Mouse (Mus musculus) liver, embryonic 16.5 days (tissue): Measurements from ENCODE around the gene Snapc4. TPM values are rescaled to one million over a fixed set of nuclear protein-coding genes. Genes with fewer than 3 reads are reported as not detected.

Experiments used
- ATAC-seq: fragments of 200-750 bp; cut with Nextera tagmentation; 2 replicates; pipeline ENCODE4 v1.8.0; 2017; ENCODE audit warnings: low read depth, mild to moderate bottlenecking, moderate number of reproducible peaks, moderate library complexity
- H3K27ac ChIP-seq: fragments of 300-500 bp; sonication (generic); 2 replicates; pipeline ENCODE4 v1.5.1; 2014; ENCODE audit warnings: mild to moderate bottlenecking, low read length
- H3K27me3 ChIP-seq: fragments of 300-500 bp; sonication (generic); 2 replicates; pipeline ENCODE4 v1.6.1; 2014; ENCODE audit warnings: low read depth, low read length, mixed read lengths; ENCODE audit not compliant: control insufficient read depth, insufficient read depth
- H3K36me3 ChIP-seq: fragments of 300-500 bp; sonication (generic); 2 replicates; pipeline ENCODE4 v1.6.1; 2014; ENCODE audit warnings: mild to moderate bottlenecking; ENCODE audit not compliant: control insufficient read depth, insufficient read depth
- H3K4me1 ChIP-seq: fragments of 300-500 bp; sonication (generic); 2 replicates; pipeline ENCODE4 v1.6.1; 2014; ENCODE audit warnings: low read depth, low read length, mixed read lengths; ENCODE audit not compliant: control insufficient read depth
- H3K4me2 ChIP-seq: fragments of 300-500 bp; sonication (generic); 2 replicates; pipeline ENCODE4 v1.6.1; 2014; ENCODE audit warnings: low read depth, low read length, mixed read lengths
- H3K4me3 ChIP-seq: fragments of 300-500 bp; sonication (generic); 2 replicates; pipeline ENCODE4 v1.5.1; 2014; ENCODE audit warnings: low read depth, mild to moderate bottlenecking, low read length
- H3K9ac ChIP-seq: fragments of 300-500 bp; sonication (generic); 2 replicates; pipeline ENCODE4 v1.6.1; 2014; ENCODE audit warnings: low read depth, low read length
- H3K9me3 ChIP-seq: fragments of 300-500 bp; sonication (generic); replicated peaks from 2 replicates; pipeline ENCODE4 v1.6.1; 2016; ENCODE audit warnings: low read length; ENCODE audit not compliant: control insufficient read depth
- WGBS: fragments of 180-500 bp; shearing (Covaris S2); extraction: QIAGEN DNeasy Blood & Tissue Kit; methylation state at CpG from one replicate; pipeline ENCODE4 v1.1.7; 2014; ENCODE audit not compliant: insufficient replicate concordance; 5-methylcytosine and 5-hydroxymethylcytosine counted together
- polyA plus RNA-seq: library from polyadenylated mRNA; unstranded; fragments of >200 nt; fragmentation: Nextera tagmentation; extraction: Ambion mirVana; gene quantifications from 2 replicates; pipeline ENCODE4 v1.2.1, GENCODE M21; 2015

Snapc4 gene
- polyA plus RNA-seq, 1 experiment from 2014 or later = 10.0 TPM

- ATAC-seq = no peak
- Histone ChIP-seq H3K27me3 (no peaks in the 10 kb centered on the region), H3K9me3 (no peaks in the 10 kb centered on the region), H3K4me1 (peaks cover 14% of the 10 kb centered on the region), H3K9ac (no peak overlapping the region), H3K4me2 (peak overlapping the region; percentile 96; the same call in 1 of the 2 replicates), H3K4me3 (no peak overlapping the region), H3K36me3 (0 out of 2 replicates have a peak, but pooled peaks cover 3% of the 10 kb centered on the region), H3K27ac (no peak overlapping the region)
- 74% methylated on average over 11 of the region's 11 CpGs for WGBS
Measured at GRCm38 (mm10) chr2:26353066-26353980, 27.1 kb downstream of the Snapc4 start.

GRCm38 (mm10) chr2:26352291-26352910 lies 28.1 kb downstream of the Snapc4 start:
- ATAC-seq = peak; percentile 23

DNA sequence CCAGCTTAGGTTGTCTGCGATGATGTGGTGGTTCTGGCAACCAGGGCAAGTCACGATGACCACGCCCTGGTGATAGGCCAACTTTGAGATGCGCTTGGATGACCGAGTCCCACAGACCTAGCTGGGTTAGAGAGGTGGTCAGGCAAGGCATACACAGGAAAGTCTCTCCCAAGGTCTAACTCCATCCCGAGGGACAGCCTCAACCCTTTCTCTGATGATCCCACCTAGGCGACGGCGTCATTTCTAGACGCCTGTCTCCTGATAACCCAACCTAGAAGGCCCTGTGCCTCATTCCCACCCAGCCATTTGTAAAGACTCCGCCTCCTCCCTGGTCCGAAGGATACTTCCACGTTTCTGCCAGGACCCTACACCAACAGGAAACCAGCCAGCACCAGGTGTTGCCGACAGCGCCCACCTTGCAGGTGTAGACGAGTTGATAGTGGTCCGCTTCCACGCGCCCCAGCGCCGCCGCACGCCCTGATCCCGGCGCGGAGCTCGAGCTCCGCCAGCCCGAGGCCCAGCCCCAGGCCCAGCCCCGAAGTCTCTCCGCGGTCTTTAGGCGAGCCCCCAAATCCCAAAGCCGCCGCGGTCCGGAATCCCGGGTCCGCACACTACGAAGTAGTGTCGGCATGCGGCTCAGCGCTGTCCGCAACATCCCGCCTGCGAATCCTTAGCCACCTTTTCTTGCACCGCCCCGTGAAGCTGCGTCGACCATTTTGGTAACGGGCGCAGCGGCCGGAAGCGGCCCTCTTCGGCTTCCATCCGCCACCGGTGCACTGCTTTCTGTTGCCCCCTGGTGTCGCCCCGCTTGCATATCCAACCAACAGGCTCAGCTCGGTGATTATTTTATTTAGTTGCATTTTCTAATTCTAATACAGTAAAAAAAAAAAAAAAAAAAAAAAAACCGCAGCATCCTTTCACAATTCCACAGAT lies 28.8 kb downstream of the Snapc4 start, which contains the start of gene Dnlz:
Gene Dnlz, minus strand, starts transcription at position 753 of the 933 bp plus-strand sequence.
- WGBS = under 1% methylated on average over 62 of the region's 62 CpGs

More at GRCm38 (mm10) chr2:26352291-26352910, 28.1 kb downstream of the Snapc4 start:
- WGBS = 5% methylated on average over 36 of the region's 36 CpGs
- H3K4me3 ChIP-seq = peak overlapping the region; percentile 69
- no peaks in the 10 kb centered on the region for H3K9me3 ChIP-seq
- 0 out of 2 replicates have a peak, but pooled peaks cover 3% of the 10 kb centered on the region for H3K36me3 ChIP-seq
- H3K27me3 ChIP-seq = no peaks in the 10 kb centered on the region
- peaks cover 16% of the 10 kb centered on the region for H3K4me1 ChIP-seq
- peak overlapping the region; percentile 59 for H3K27ac ChIP-seq
- H3K4me2 ChIP-seq = peak overlapping the region; percentile 96
- peak overlapping the region; percentile 87 for H3K9ac ChIP-seq

GRCm38 (mm10) chr2:26348241-26348640 lies 32.2 kb downstream of the Snapc4 start:
- Histone ChIP-seq H3K9me3 (no peaks in the 10 kb centered on the region), H3K27me3 (no peaks in the 10 kb centered on the region), H3K36me3 (0 out of 2 replicates have a peak, but pooled peaks cover 3% of the 10 kb centered on the region), H3K4me2 (no peak overlapping the region), H3K9ac (no peak overlapping the region), H3K4me3 (no peak overlapping the region), H3K27ac (0 out of 2 replicates have a peak overlapping the region, but pooled peaks have one; percentile 22), H3K4me1 (peaks cover 16% of the 10 kb centered on the region)
- WGBS = 74% methylated on average over 6 of the region's 6 CpGs
- no peak for ATAC-seq

More for the DNA sequence above, 28.8 kb downstream of the Snapc4 start, which contains the start of gene Dnlz:
- ATAC-seq = peak; percentile 81
- H3K36me3 ChIP-seq = 0 out of 2 replicates have a peak, but pooled peaks cover 3% of the 10 kb centered on the region
- H3K4me2 ChIP-seq = peak within 1 kb of the TSS; percentile 96
- peak within 1 kb of the TSS; percentile 87 for H3K9ac ChIP-seq
- peak within 1 kb of the TSS; percentile 59 for H3K27ac ChIP-seq
- peaks cover 16% of the 10 kb centered on the region for H3K4me1 ChIP-seq
- no peaks in the 10 kb centered on the region for H3K27me3 ChIP-seq
- no peaks in the 10 kb centered on the region for H3K9me3 ChIP-seq
- H3K4me3 ChIP-seq = peak within 1 kb of the TSS; percentile 69

GRCm38 (mm10) chr2:26342609-26343490 lies 37.6 kb downstream of the Snapc4 start:
- Histone ChIP-seq H3K27ac (no peak overlapping the region), H3K27me3 (no peaks in the 10 kb centered on the region), H3K4me3 (no peak overlapping the region), H3K4me2 (no peak overlapping the region), H3K9ac (no peak overlapping the region), H3K9me3 (no peaks in the 10 kb centered on the region), H3K36me3 (no peaks in the 10 kb centered on the region), H3K4me1 (peaks cover 5% of the 10 kb centered on the region)
- WGBS = 51% methylated on average over 11 of the region's 11 CpGs
- peak; percentile 10; the same call in 1 of the 2 replicates for ATAC-seq

DNA sequence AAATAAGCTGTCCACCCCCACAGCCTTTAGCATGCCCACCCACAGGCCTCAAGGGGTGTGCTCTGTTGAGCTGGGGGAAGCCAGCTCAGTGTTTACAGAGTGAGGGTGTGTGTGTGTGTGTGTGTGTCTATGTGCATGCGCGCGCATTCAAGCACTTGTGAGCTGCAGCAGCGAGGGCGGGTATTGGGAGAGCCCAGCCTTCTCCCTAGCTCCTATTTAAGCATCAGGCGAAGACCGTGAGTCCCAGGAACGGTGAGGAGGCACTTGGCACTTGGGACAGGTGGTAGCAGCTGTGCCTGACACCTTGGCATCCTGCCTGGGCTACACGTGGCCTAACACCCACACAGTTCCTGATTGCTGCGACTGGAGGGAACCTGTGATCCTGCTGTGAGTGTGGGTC lies 38.4 kb downstream of the Snapc4 start:
- Histone ChIP-seq H3K27me3 (no peaks in the 10 kb centered on the region), H3K27ac (no peak overlapping the region), H3K36me3 (no peaks in the 10 kb centered on the region), H3K9ac (no peak overlapping the region), H3K4me3 (no peak overlapping the region), H3K4me2 (no peak overlapping the region), H3K9me3 (no peaks in the 10 kb centered on the region), H3K4me1 (peaks cover 5% of the 10 kb centered on the region)
- ATAC-seq = peak; percentile 59
- 66% methylated on average over 10 of the region's 10 CpGs for WGBS

GRCm38 (mm10) chr2:26341510-26341981 lies 38.9 kb downstream of the Snapc4 start:
- H3K4me2 ChIP-seq = no peak overlapping the region
- ATAC-seq = no peak

More at GRCm38 (mm10) chr2:26341510-26341981, 38.9 kb downstream of the Snapc4 start:
- H3K4me1 ChIP-seq = peaks cover 5% of the 10 kb centered on the region
- no peaks in the 10 kb centered on the region for H3K9me3 ChIP-seq
- no peaks in the 10 kb centered on the region for H3K27me3 ChIP-seq
- H3K27ac ChIP-seq = no peak overlapping the region
- no peak overlapping the region for H3K4me3 ChIP-seq
- 79% methylated on average over 2 of the region's 2 CpGs for WGBS
- H3K9ac ChIP-seq = no peak overlapping the region
- H3K36me3 ChIP-seq = no peaks in the 10 kb centered on the region
